Mouse (Mus musculus) cerebellum, adult 18-20 months (tissue): ENCODE results near the gene Alpl.

Source experiments
- DNase-seq, 2 experiments: peaks; one replicate each; pipeline ENCODE4 v3.0.0; 2021

The Alpl gene

DNA sequence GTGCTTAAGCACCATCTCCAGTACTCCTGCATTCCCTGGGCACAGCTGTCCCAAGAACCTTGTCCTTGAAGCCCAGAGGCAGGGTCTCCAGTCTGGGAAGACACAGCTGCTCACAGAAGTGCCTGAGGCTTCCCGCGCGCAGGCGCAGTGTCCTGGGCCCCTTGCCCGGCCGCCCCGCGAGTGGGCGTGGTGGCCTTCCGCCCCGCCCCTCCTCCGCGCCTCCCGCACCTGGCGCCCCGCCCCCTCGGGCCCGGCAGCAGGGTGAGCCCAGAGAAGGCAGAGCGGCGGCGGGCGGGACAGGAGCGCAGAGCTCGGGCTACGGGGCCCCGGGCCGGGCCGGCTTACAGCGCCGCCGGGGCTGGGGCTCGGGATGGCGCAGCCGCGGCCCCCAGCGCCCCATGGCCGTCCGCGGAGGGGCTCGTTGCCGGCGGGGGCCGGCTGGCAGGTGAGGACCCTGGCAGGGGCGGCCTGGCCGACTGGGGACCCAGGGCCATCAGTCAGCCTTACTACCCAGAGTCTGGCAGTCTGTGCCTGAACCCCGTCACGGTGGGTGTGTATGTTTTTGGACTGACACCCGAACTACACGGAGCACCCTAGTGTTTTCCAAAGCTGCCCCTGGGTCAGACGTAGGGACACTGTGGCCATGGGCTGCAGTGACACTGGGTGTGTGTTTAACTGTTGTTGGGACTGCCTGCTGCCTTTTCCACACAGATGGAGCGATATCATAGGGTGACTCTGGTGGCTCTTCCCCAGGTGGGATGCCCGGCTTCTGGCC, 88.8 kb downstream of the Alpl start:
- DNase-seq = peak; percentile 61 to 81

DNA sequence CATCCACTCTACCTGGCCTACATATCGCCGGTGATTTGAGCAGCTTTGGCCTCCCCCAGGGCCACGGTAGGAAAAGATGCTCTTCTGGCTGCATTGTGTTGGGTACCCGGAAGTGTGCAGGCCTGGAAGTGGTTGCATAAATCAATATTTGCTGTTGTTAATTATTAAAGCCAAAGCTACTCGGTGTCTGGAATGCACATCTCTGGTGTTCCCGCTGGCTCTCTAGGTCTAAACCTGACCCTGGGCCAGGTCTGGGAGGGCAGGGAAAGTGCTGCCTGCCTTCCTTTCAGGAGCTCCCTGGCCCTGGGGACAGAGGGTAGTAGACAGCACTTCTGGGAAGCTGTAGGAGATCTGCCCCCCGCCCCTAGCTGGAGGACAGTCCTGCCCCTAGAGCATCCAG, 89.7 kb downstream of the Alpl start:
- DNase-seq = no peak

DNA sequence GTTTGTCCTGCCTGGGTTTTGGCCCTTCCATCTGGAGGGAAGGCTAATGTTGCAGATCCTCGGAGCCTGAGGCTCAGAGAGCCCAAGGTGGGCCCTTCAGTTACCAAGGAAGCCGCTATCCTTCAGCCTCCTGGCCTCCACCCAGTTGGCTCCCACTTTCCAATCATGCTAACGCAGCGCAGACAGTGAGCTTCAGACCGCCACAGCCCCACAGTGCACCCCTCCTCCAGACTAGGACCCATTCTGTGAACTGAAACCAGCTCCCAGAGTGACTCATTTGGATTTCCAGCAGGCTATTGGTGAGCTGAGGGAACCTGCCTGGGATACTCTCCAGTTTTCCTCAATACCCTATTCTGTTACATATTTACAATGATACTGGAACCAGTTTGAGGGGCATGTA, 90.8 kb downstream of the Alpl start:
- DNase-seq = no peak

DNA sequence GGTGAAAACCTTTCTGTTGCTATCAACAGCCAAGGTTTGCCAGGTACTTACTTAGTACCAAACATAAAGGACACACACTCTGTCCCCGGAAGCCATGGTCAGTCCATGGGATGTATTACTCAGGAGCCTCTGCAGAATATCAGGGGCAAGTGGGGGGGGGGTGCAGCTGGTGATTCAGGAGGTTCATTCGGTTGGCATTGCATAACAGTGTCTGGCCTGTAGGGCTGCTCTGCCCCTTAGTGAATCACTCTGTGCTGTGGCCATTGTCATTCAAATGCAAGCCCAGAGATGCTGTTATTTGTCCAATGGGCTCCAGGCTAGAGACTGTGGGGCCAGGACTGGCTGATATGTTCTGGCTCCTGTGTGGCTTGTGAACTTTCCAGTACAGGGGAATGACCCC, 91.6 kb downstream of the Alpl start:
- DNase-seq = no peak

GRCm38 (mm10) chr4:137703077-137703476, 93.1 kb downstream of the Alpl start:
- no peak for DNase-seq

- DNase-seq = no peak
These were observed 95.2 kb downstream of the Alpl start for GRCm38 (mm10) chr4:137700960-137701359.

GRCm38 (mm10) chr4:137699264-137700211, 96.6 kb downstream of the Alpl start:
- peak; percentile 54 to 56 for DNase-seq

GRCm38 (mm10) chr4:137698076-137698985, 97.9 kb downstream of the Alpl start:
- DNase-seq = peak; percentile 82 to 83

GRCm38 (mm10) chr4:137697156-137697885, 98.9 kb downstream of the Alpl start:
- peak in 1 of 2 experiments; percentile 38 for DNase-seq

- no peak for DNase-seq
These were observed 100.3 kb downstream of the Alpl start for GRCm38 (mm10) chr4:137695900-137696299.

DNA sequence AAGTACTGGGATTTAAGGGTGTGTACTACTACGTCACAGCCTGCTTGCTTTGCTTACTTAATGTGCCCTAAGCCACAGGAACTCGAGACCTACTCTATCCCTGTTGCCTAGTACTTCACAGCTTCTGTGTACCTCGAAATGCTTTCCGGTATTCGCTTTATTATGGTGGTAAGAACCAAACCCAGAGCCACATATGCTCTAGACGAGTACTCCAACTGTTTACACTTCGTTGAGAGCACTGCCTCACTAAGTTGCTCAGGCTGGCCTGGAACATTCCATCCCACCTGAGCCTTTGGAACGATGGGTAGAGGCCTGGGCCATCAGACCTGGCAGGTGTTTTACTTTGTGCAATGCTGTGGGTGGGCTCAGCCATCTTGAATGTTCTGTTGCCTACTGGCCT, 100.9 kb downstream of the Alpl start:
- DNase-seq = no peak

GRCm38 (mm10) chr4:137692107-137692902, 103.9 kb downstream of the Alpl start:
- DNase-seq = no peak
